Mouse (Mus musculus) kidney, postnatal 25 days (tissue): ENCODE measurements around the gene Ift80.
"Not testable (repeated sequence)": the region's sequence is repeated elsewhere in the genome, so short reads cannot be mapped to it uniquely, and the experiment has no call there.

Experiments used
- DNase-seq, 2 experiments: peaks; one replicate each; pipeline ENCODE4 v3.0.0; 2021; ENCODE audit warnings: mixed read lengths in 2 of 2

Gene Ift80

GRCm38 (mm10) chr3:69004437-69005337 lies at the start of gene Ift80, which contains the start of gene Smc4:
Ift80 (minus strand) TSS chr3:69004570.
Smc4 (plus strand) TSS chr3:69004738.
- peak; percentile 97 for DNase-seq

GRCm38 (mm10) chr3:69051894-69052293 lies 47.5 kb upstream of the Ift80 start:
- no peak for DNase-seq

GRCm38 (mm10) chr3:69049011-69049410 lies 44.6 kb upstream of the Ift80 start:
- DNase-seq, result no peak

- DNase-seq, result no peak
Observed at GRCm38 (mm10) chr3:69047684-69048083, 43.3 kb upstream of the Ift80 start.

GRCm38 (mm10) chr3:69046509-69046908 lies 42.1 kb upstream of the Ift80 start:
- DNase-seq, result no peak

- no peak for DNase-seq
Observed at GRCm38 (mm10) chr3:69045750-69046149, 41.4 kb upstream of the Ift80 start.

- peak in 1 of 2 experiments; percentile 37 for DNase-seq
Observed at GRCm38 (mm10) chr3:69045400-69045703, 41.0 kb upstream of the Ift80 start.

GRCm38 (mm10) chr3:69044645-69045399 lies 40.5 kb upstream of the Ift80 start, which contains the start of gene Trim59:
Trim59 (minus strand) TSS chr3:69044755.
- peak; percentile 92 to 97 for DNase-seq

- peak in 1 of 2 experiments; percentile 14 for DNase-seq
Observed at GRCm38 (mm10) chr3:69044167-69044591, 39.8 kb upstream of the Ift80 start.

GRCm38 (mm10) chr3:69041298-69041697 lies 36.9 kb upstream of the Ift80 start:
- DNase-seq, result no peak

GRCm38 (mm10) chr3:69040105-69040504 lies 35.7 kb upstream of the Ift80 start:
- no peak for DNase-seq

GRCm38 (mm10) chr3:69026133-69026783 lies 21.9 kb upstream of the Ift80 start:
- DNase-seq, result no peak

- DNase-seq, result no peak
Observed at GRCm38 (mm10) chr3:69020764-69021163, 16.4 kb upstream of the Ift80 start.

GRCm38 (mm10) chr3:69020285-69020684 lies 15.9 kb upstream of the Ift80 start:
- peak in 1 of 2 experiments; percentile 23 for DNase-seq

- not testable (repeated sequence) for DNase-seq
Observed at GRCm38 (mm10) chr3:69018635-69019034, 14.3 kb upstream of the Ift80 start.

GRCm38 (mm10) chr3:69017181-69017580 lies 12.8 kb upstream of the Ift80 start:
- no peak for DNase-seq

- DNase-seq, result no peak
Observed at GRCm38 (mm10) chr3:69008873-69009272, 4.5 kb upstream of the Ift80 start.

- peak in 1 of 2 experiments; percentile 2 for DNase-seq
Observed at GRCm38 (mm10) chr3:69006246-69006760, 1.9 kb upstream of the Ift80 start.

GRCm38 (mm10) chr3:69005338-69006245 lies 1.2 kb upstream of the Ift80 start:
- DNase-seq, result peak; percentile 44 to 75

GRCm38 (mm10) chr3:69004055-69004436 lies 324 bp downstream of the Ift80 start:
- DNase-seq, result no peak

GRCm38 (mm10) chr3:69002781-69003180 lies 1.6 kb downstream of the Ift80 start:
- no peak for DNase-seq

- no peak for DNase-seq
Observed at GRCm38 (mm10) chr3:68986550-68986949, 17.8 kb downstream of the Ift80 start.
